Mouse (Mus musculus): ENCODE results near the gene Tspan15. TPM values are rescaled to one million over a fixed set of nuclear protein-coding genes. Genes with fewer than 3 reads are reported as not detected.

Tspan15 gene
- total RNA-seq (2014; fragmentation: Nextera tagmentation) (1.9 and 10.3 TPM in 2 replicates), total RNA-seq (2017) (1.5 and 1.7 TPM in 2 replicates)

DNA sequence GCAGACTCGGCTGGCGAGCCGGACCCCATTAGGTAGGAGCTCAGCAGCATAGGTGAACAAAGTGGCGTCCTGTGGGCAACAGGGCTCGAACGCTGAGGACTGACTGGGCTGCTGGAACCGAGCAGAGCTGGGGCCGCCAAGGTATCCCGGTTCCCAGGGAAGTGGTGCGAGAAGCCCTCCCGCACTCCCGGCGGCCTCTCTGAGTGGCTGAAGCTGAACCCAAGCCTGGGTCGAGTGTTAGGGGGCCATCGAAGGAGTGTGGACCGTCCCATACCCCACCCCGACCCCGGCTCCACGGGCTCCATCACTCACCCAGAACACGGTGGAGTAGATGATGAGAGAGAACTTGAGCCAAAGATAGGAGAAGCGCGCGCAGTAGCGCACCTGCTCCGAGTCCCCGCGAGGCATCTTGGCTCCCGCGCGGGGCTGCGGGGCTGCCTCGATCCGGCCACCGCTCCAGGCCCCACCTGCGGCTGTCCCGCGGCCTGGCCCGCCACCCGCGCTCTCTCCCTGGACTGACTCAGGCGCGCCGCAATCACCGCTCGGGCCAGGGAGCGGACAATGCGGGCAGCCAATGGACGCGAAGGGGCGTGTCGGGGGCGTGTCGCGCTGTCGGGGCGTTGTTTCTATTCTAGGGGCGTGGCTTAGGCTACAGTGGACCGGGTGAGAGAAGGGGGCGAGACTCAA is at the start of gene Tspan15:
TSS of gene Tspan15 (minus strand) at position 544 of the 687 bp plus-strand sequence.
- ATAC-seq (replicated peaks; ENCODE audit: low FRiP score, low TSS enrichment, poor library complexity, severe bottlenecking): peak; percentile 91

DNA sequence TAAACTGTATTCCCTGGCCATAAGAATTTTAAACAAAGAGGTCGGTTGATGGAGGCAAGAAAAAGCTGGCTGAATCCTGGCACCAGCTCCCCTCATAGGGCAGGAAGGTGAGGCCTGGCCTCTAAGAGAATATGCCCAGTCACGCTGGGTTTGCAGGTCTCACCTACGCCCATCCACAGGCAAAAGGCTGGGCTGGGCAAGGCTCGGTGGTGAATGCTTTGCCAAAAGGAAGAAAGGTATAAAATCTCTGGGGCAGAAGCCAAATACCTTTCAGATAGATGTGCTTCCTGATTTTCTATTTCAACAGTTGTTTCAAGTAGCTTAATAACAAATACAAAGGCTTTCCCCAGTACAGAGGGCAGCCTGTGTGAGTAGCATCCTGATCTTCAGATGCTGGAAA is 48.6 kb upstream of the Tspan15 start:
- no peak for ATAC-seq (replicated peaks; ENCODE audit: low FRiP score, low TSS enrichment, poor library complexity, severe bottlenecking)

DNA sequence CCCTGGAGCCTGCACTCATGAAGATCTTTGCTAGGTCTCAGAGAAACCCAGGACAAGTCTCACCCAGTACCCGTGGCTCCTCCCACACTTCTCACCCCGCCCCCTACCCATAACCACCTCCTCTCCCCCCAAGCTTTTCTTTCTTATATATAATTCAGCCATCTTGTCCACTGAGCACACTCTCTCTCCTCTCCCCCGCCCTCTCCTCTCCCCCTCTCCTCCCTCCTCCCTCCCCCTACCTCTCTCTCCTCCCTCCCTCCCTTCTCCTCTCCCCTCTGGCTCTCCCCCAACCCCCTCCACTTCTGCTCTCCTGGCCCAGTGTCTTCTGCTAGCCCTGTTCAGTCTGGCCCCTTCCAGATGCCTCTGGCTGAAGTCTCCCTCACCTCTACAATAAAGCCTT is 48.0 kb upstream of the Tspan15 start:
- ATAC-seq (replicated peaks; ENCODE audit: low FRiP score, low TSS enrichment, poor library complexity, severe bottlenecking): 0 out of 2 replicates have a peak, but pooled peaks have one; percentile 9

DNA sequence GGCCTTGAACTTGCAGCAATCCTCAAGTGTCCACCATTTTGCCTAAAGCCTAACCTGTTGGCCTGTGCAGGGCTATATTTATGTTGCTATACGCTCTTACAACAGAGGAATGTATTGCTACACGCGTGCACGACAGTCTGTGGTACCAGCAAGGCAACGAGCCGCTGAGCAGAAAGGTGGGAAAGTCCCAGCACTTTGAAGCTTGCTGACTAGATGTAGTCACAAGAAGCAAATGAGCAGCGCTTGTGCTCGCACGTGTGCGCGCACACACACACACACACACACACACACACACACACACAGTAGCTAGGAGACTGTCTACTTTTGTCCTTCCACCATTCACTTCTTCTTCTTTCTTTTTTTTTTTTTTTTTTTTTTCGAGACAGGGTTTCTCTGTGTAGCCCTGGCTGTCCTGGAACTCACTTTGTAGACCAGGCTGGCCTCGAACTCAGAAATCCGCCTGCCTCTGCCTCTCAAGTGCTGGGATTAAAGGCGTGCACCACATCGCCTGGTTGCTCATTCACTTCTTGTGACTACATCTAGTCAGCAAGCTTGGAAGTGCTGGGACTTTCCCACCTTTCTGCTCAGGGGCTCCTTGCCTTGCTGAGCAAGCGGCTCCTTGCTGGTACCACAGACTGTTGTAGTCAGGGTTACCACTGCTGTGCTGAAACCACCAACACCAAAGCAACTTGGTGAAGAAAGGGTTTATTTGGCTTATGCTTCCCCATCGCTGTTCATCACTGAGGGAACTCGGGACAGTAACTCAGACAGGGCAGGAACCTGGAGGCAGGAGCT is 46.6 kb upstream of the Tspan15 start:
- ATAC-seq (replicated peaks; ENCODE audit: low FRiP score, low TSS enrichment, poor library complexity, severe bottlenecking): no peak

DNA sequence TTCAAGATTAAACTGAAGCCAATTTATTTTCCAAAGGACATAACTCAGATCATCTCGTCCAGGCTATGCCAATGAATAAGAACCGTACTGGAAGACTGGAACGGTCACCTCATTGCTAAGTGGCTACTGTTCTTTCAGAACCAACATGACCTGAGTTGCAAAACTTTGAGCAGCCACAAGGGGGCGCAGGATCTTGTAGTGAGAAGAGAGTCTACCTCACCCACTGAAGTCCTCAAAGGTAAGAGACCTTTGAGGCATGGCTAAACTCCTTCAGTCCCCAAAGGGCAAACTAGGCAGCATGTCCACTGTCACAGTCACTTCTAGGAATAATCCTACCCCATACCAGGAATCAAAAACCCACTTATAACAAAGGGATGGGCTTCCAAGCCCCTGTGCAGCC is 44.2 kb upstream of the Tspan15 start:
- ATAC-seq (replicated peaks; ENCODE audit: low FRiP score, low TSS enrichment, poor library complexity, severe bottlenecking): peak; percentile 62

DNA sequence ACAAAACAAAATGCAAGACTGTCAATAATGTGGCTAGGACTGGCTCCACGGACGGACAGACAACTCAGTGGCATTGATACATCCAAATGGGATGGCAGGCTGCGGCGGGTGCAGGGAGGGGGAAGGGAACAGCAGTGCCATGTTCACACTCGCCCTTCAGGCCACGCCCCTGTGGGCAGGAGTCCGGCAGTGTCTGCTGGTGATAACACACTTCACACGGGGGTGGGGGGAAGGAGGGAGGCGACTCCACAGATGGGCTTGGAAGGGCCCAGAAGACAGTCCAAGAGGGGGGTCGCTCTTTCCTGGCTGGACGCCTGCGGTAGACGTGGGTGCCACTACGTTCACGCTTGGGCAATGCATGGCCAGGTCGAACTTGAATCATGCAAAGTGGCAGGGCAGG is 38.2 kb upstream of the Tspan15 start:
- 0 out of 2 replicates have a peak, but pooled peaks have one; percentile 9 for ATAC-seq (replicated peaks; ENCODE audit: low FRiP score, low TSS enrichment, poor library complexity, severe bottlenecking)

DNA sequence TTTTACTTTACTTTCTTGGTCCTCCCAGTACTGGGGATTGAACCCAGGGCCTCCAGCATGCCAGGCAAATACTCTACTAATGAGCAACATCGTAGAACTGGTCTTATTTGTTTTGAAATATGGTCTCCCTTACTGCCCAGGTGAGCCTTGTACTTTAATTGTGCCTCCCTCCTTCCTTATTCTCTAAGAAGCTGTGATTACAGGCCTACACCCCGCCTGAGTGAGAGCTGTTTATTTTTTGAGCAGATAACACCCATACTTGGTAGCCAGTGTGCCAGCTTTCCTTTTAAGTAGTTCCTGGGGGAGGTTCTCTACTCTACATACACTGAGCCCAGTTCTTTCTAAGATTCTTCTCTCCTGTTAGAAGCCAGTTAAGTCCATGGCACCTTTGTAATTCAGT is 33.2 kb upstream of the Tspan15 start:
- no peak for ATAC-seq (replicated peaks; ENCODE audit: low FRiP score, low TSS enrichment, poor library complexity, severe bottlenecking)

DNA sequence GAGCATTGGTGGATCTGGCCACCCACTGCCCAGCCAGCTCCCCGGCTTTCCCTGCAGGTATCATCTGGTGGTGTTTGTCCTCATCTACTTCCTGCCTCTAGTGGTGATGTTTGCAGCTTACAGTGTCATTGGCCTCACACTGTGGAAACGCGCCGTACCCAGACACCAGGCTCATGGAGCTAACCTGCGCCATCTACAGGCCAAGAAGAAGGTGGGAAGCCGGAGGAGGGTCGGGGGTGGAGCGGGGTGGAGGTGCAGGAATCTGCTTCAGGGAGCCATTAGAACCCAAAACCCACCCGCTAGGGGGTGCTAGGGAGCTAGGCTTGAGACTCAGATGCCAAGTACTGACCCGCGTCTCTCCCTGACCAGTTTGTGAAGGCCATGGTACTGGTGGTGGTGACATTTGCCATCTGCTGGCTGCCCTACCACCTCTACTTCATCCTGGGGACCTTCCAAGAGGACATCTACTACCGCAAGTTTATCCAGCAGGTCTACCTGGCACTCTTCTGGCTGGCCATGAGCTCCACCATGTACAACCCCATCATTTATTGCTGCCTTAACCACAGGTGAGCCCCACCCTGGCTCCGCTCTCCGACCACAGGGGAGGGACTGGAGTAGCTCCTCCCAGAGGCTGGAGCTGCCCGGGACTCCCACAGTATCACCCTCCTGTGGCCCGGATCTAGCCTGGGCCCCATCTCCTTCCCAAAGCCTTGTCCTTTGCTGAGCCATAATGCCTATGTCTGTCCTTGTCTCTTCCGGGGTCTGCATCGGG is 30.2 kb upstream of the Tspan15 start:
- ATAC-seq (replicated peaks; ENCODE audit: low FRiP score, low TSS enrichment, poor library complexity, severe bottlenecking): peak; percentile 95

DNA sequence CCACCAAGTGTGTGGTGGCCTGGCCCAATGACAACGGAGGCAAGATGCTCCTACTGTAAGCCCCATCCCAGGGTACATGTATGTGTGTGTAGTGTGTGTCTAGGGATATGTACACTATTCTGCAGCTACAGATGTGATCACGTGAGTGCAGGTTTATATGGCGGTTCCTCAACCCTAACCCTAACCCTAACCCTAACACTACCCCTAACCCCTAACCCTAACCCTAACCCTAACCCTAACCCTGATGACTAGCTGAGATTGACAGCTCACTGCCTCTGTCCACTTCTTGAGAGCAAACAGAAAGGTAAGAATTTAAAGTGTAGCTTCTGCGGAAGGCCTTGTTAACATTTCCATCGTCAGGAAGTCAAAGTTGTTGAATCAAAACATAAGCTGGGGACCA is 27.2 kb upstream of the Tspan15 start:
- no peak for ATAC-seq (replicated peaks; ENCODE audit: low FRiP score, low TSS enrichment, poor library complexity, severe bottlenecking)

DNA sequence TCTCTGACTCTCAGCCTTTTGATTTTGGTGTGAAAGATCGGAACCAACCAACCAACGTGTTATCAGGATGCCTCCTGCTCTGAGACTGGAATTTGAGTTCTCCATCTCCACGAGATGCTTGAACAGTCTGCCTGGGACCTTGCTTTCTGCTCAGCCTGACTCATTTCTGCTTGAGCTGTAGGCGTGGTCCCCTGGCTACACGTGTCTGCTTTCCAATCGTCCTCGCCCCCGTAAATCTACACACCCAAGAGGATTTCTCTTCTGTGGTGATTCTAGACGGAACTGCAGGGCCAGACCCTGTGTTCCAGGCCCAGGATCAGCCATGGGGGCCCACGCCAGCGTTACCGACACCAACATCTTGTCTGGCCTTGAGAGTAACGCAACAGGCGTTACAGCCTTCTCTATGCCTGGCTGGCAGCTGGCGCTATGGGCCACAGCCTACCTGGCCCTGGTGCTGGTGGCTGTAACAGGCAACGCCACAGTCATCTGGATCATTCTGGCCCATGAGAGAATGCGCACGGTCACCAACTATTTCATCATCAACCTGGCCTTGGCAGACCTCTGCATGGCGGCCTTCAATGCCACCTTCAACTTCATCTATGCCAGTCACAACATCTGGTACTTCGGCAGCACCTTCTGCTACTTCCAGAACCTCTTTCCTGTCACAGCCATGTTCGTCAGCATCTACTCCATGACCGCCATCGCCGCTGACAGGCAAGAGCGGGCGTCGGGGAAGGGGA is 21.6 kb upstream of the Tspan15 start:
- ATAC-seq (replicated peaks; ENCODE audit: low FRiP score, low TSS enrichment, poor library complexity, severe bottlenecking): no peak

DNA sequence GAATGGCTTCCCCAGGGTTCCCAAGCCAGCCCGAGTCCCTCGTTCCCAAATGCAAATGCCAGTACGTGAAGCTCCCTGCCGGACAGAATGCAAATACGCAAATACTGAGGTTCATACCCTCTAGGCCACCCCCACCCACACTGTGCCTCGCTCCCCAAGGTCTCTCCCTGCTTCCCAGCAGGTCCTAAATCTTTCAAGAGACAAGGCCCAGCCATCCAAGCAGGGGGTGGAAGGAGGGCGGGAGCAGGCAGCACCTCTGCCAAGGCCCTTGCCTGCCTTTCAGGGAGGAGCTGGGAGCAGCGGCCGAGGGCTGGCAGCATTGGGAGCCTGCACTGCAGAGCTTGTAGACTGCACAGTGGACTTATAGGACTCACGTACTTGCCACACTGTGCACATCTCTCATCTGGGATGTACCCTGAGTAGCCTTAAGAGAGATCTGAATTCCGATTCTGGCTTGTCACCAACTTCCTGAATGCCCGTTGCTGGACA is 21.0 kb upstream of the Tspan15 start, which contains the start of gene Tacr2:
TSS of gene Tacr2 (plus strand) at position 439 of the 489 bp plus-strand sequence.
- ATAC-seq (replicated peaks; ENCODE audit: low FRiP score, low TSS enrichment, poor library complexity, severe bottlenecking): no peak

DNA sequence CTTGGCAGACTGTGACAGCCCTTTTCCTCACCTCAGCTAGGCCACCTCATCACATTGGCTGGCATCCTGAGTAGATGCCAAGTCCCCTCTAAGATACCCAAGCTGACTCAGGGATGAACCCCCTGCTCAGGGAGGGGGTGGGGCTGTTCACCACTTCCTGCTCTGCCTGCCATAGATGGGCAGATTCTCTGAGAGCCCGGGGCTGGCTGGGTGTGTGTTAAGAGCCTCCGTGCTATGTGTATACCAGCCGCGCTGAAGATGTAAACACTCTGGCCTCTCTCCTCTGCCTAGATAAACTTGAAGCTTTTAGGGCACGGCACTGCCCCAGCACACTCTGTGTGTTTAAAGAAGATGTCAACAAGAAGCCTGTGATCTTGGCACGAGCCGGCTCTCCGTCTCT is 16.8 kb upstream of the Tspan15 start:
- peak; percentile 57; the same call in 1 of the 2 replicates for ATAC-seq (replicated peaks; ENCODE audit: low FRiP score, low TSS enrichment, poor library complexity, severe bottlenecking)

DNA sequence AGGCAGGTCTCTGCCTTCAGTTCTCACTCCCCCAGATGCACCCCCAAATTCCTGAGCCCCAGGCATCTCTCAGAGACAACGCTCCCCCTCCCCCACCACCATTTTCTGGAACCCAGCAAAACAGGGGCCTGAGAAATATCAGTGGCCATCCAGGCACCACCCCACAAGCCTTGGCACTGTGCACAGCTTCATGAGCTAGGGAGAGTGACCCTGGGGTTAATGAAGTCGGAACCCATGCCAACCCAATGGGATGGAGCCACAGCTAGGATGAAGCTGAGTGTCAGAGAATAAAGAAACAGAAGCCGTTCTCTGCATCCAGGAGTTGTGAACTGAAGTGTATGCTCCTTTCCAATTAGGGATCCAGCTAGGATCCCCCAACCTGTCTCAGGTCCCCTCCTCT is 16.1 kb upstream of the Tspan15 start:
- ATAC-seq (replicated peaks; ENCODE audit: low FRiP score, low TSS enrichment, poor library complexity, severe bottlenecking): no peak

DNA sequence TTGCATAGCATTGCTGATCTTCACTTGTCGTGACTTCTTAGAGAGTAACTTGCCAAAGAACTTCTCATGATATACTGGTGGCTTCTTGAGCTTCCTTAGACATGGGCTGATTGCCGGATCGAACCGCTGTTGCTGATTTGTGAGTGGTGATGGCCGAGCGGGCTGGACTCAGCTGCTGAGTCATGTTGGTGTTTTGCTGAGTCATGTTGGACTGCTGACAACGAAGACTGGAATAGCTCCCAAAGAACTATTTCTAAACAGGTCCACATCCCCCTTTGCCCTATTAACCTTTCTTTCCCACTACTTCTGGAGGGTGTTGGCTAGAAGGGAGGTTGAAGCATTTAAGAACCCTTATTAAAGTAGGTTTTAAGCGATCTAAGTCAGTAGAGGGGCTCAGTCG is 13.0 kb upstream of the Tspan15 start:
- ATAC-seq (replicated peaks; ENCODE audit: low FRiP score, low TSS enrichment, poor library complexity, severe bottlenecking): no peak

DNA sequence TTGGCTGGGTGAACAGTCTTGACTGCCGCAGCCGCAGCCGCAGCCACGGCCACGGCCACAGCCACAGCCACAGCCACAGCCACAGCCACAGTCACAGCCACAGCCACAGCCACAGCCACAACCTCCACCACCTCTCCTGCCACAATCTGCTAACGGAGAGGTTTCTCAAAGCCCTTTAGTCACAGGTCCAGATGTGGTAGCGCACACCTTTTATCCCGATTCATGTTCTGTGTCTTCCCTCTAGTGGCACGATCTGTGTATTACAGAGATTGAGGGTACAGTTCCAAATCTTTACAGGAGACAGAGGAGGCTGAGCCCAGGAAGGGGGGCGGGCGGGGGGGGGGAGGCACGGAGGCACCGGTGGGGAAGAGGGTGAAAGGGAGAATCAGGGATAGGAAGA is 11.8 kb upstream of the Tspan15 start:
- peak; percentile 68 for ATAC-seq (replicated peaks; ENCODE audit: low FRiP score, low TSS enrichment, poor library complexity, severe bottlenecking)

DNA sequence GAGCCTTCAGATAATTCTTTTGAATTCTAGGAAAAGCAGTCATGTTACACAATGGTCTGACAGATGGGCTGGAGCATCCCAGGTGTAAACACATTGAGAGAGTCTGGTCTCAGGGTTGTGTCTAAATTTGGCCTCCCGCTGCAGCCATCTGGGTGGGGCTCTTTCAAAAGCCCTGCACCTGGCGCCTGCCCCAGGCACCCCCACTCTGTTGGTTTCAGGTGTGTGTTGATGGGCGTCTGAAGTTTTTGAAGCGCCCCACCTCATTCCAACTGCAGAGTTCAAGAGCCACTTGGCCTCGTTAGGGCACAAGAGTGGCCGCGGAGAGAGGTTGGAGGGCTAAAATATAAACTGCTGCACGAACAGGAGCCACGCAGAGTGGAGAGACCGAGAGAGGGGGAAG is 11.3 kb upstream of the Tspan15 start:
- ATAC-seq (replicated peaks; ENCODE audit: low FRiP score, low TSS enrichment, poor library complexity, severe bottlenecking): no peak

DNA sequence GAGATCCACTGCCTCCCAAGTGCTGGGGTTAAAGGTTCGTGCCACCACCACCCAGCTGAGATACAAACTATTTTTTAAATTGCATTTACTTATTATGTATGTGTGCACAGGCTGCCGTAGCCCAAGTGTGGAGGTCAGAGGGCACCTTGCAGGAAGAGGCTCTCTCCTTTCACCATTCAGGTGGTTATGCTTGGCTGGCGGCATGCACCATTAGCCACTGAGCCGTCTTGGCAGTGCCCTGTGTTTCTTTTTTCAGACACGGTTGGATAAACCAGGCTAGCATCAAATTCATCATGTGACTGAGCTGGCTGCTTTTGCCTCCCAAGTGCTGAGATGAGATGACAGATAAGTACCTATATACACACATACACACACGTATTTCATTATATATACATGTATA is 8.2 kb upstream of the Tspan15 start:
- ATAC-seq (replicated peaks; ENCODE audit: low FRiP score, low TSS enrichment, poor library complexity, severe bottlenecking): no peak

DNA sequence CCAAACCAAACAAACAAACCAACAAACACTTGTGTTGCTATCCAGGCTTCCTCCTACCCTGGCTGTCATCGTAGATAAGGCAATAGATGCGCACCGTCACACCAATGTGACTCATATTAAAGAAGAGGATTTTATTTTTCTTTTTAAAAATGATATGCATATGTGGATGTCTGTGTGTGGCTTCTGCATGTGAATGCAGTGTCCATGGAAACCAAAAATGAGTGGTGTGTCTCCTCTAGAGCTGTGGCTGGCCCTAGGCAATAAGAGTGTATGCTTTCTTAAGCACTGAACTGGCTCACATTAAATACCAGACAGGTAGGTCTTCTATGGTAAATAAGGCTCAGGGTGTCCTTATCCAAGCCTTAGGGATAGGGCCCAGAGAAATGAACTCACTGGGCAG is 7.6 kb upstream of the Tspan15 start:
- peak; percentile 40; the same call in 1 of the 2 replicates for ATAC-seq (replicated peaks; ENCODE audit: low FRiP score, low TSS enrichment, poor library complexity, severe bottlenecking)

DNA sequence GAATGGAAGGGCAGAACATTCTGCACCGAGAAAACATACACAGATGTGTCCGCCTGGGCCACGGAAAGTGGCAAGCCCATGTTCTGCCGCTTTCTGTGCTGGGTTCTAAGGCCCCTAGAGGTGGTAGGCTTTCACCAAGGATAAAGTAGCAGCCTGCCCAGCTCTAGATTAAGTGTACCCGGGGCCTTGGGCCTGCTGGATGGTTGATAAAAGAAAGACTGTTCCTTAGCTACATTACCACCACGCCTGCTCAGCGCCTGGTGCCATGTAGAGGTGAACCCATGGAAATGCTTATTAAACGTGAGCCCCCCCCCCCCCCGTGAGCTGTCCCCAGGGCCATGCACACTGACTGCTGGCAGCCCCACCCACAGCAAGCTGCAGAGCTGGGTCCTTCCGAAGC is 6.2 kb upstream of the Tspan15 start:
- ATAC-seq (replicated peaks; ENCODE audit: low FRiP score, low TSS enrichment, poor library complexity, severe bottlenecking): peak; percentile 92
